Comparison of ENCODE assay signal across 8 mouse cellular contexts in the genomic region with DNA sequence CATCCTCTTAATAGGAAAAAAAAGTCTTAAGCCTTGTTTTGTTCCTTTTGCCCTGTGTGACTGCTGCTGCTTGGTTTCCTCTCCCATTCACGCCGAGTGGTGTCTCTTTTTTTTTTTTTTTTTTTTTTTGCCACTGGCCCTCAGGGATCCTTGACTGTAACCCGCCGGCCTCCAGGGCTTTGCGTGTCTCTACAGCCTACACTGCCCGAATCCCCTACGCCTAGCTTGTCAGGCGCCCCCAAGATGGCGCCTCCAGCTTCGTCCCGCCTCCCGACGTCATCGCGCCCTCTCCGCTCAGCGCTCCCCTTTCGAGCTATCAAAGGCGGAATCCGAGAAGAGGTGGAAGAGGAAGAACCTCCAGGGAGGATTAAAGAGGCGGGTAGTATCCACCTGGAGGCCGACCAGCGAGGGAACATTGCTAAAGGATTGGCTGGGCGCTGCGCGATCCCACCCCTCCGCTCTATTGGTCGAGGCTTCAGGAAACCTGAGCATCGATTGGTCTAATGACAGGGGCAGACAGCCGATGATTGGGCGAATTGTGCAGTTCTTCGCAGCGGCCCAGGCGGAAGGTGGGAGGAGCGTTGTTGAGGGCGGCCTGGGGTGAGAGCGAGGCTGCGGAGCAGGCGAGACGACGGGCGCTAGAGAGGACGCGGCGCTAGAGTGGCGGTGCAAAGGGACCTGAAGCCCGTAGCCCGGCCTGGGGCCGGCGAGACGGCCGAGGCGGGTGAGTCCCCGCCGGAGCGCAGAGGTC. TPM values are rescaled to one million over a fixed set of nuclear protein-coding genes. Genes with fewer than 3 reads are reported as not detected.
A peak's percentile ranks its signal among the peaks of the same experiment; 100 is the strongest.
DNase-seq lines count a peak whose midpoint lies in the region; ATAC-seq lines count a peak whose summit lies in the region.

No protein-coding gene starts in this region.

- peak; percentile 98 for DNase-seq in NIH3T3 (ENCODE audit: low read depth)
- DNase-seq in cerebellum, postnatal 10 days, result peak; percentile 96 to 98
- DNase-seq in frontal cortex, postnatal 10 days (ENCODE audit: low spot score in 2 of 2), result peak; percentile 97 to 99
- DNase-seq in layer of hippocampus, postnatal 14 days (ENCODE audit: low spot score in 2 of 2), result peak; percentile 97 to 99
- DNase-seq in lung, postnatal 14 days, result peak; percentile 94
- peak; percentile 98 for DNase-seq in retina, adult 2 months (ENCODE audit: low read depth, low spot score)
- peak; percentile 93 to 98 for DNase-seq in thymus, postnatal 36 days

- H3K27me3 ChIP-seq in hindbrain, embryonic 12.5 days, result no peaks in the 10 kb centered on the region

- peak overlapping the region; percentile 82 for H3K4me2 ChIP-seq in hindbrain, embryonic 12.5 days (replicated peaks)

- H3K27ac ChIP-seq in hindbrain, embryonic 12.5 days, result peak overlapping the region; percentile 97

- peak; percentile 97 for ATAC-seq in hindbrain, embryonic 12.5 days (ENCODE audit: low FRiP score)

- H3K36me3 ChIP-seq in hindbrain, embryonic 12.5 days, result peaks cover 26% of the 10 kb centered on the region

- peaks cover 44% of the 10 kb centered on the region for H3K4me1 ChIP-seq in hindbrain, embryonic 12.5 days

- H3K4me3 ChIP-seq in hindbrain, embryonic 12.5 days, result peak overlapping the region; percentile 95

- H3K9me3 ChIP-seq in hindbrain, embryonic 12.5 days (replicated peaks), result no peaks in the 10 kb centered on the region

- under 1% methylated on average over 55 of the region's 56 CpGs for WGBS in hindbrain, embryonic 12.5 days

- peak overlapping the region; percentile 98 for H3K9ac ChIP-seq in hindbrain, embryonic 12.5 days

RNA-seq across cellular contexts. Expression of a gene that starts 4.5 kb away (rescaled TPM):
- 39.8 and 40.8 TPM in 2 replicates for polyA plus RNA-seq in hindbrain, embryonic 12.5 days (2016; fragmentation: Nextera tagmentation; extraction: Ambion mirVana)
- total RNA-seq in layer of hippocampus, postnatal 14 days (2021), result 10 to 100 TPM; 25.0 to 26.1 TPM

RNA-seq across cellular contexts. Expression of a gene that starts 4.7 kb away (rescaled TPM):
- polyA plus RNA-seq in hindbrain, embryonic 12.5 days (2016; fragmentation: Nextera tagmentation; extraction: Ambion mirVana), result 16.5 and 17.1 TPM in 2 replicates
- 100 to 1,000 TPM; 258 to 270 TPM for total RNA-seq in layer of hippocampus, postnatal 14 days (2021)

Comparison
In these comparisons a context has a peak if more than half of its experiments do, and no peak if none do; other contexts are left out.
1. Peak in every context shown above with its lines: DNase-seq, ATAC-seq, H3K4me3 ChIP-seq and H3K27ac ChIP-seq.